Mouse (Mus musculus): ENCODE data around the gene Gm13283.
"Not testable (repeated sequence)": the region's sequence is repeated elsewhere in the genome, so short reads cannot be mapped to it uniquely, and the experiment has no call there.

GRCm38 (mm10) chr4:88782335-88782734 lies 22.4 kb downstream of the Gm13283 start:
- not testable (repeated sequence) for TF ChIP-seq GATA1, TAL1 (IDR thresholded peaks at IDR 0.05; ENCODE audit: low read length)
